Mouse (Mus musculus) ES-E14 (cell line): ENCODE measurements around the gene Tmem44.

Experiments
- MAFK ChIP-seq: IDR thresholded peaks from 2 replicates; pipeline ENCODE4 v1.6.1; 2014; ENCODE audit warnings: mild to moderate bottlenecking, low read depth, low read length, inconsistent platforms; ENCODE audit not compliant: insufficient read depth
- ZC3H11A ChIP-seq: IDR thresholded peaks from 2 replicates; pipeline ENCODE4 v1.6.1; 2012; ENCODE audit warnings: low read depth, mild to moderate bottlenecking, inconsistent platforms, low read length, borderline replicate concordance
- ZNF384 ChIP-seq: IDR thresholded peaks from 2 replicates; pipeline ENCODE4 v1.6.1; 2012; ENCODE audit warnings: low read depth, low read length, inconsistent platforms

DNA sequence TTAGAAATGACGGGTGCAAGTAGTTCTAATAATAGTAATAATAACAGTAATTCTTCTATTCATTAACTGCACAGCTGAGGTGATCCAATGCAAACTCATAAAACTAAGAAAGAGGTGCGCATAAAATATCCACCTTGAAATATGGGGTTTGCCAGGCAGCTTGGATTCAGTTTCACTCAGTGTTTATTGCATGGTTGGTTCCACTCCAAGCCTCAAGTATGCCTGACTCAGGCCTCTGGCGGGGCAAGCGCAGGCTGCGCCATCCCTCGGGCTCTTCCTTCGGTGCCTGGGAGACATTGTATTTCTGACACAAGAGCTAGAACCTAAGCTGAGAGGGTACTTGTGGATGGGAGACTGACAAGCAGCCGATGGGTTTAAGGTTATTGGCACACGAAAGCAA, 32.0 kb downstream of the Tmem44 start:
- no peak for TF ChIP-seq ZC3H11A
- TF ChIP-seq ZNF384, result no peak
- no peak for TF ChIP-seq MAFK
